Mouse (Mus musculus) kidney, postnatal 0 days (tissue): ENCODE results near the gene Entpd3. TPM values are rescaled to one million over a fixed set of nuclear protein-coding genes. Genes with fewer than 3 reads are reported as not detected.
A peak's percentile ranks its signal among the peaks of the same experiment; 100 is the strongest.

Experiments
- ATAC-seq: fragments of 200-750 bp; cut with Nextera tagmentation; replicated peaks from 2 replicates; pipeline ENCODE4 v1.8.0; 2017; ENCODE audit warnings: low read depth, moderate number of reproducible peaks, moderate TSS enrichment, moderate library complexity; ENCODE audit not compliant: low FRiP score
- DNase-seq: peaks from one replicate; pipeline ENCODE4 v3.0.0-alpha.2; 2016; ENCODE audit warnings: low spot score
- H3K27ac ChIP-seq: fragments of 300-500 bp; sonication (generic); 2 replicates; pipeline ENCODE4 v1.5.1; 2014; ENCODE audit warnings: mild to moderate bottlenecking
- H3K27me3 ChIP-seq: fragments of 300-500 bp; sonication (generic); 2 replicates; pipeline ENCODE4 v1.6.1; 2014; ENCODE audit warnings: low read length, mixed read lengths; ENCODE audit not compliant: insufficient read depth
- H3K36me3 ChIP-seq: fragments of 300-500 bp; sonication (generic); 2 replicates; pipeline ENCODE4 v1.6.1; 2014; ENCODE audit warnings: low read length, mixed read lengths; ENCODE audit not compliant: insufficient read depth
- H3K4me1 ChIP-seq: fragments of 300-500 bp; sonication (generic); replicated peaks from 2 replicates; pipeline ENCODE4 v1.6.1; 2014; ENCODE audit warnings: antibody characterized with exemption, low read length, mixed read lengths; ENCODE audit not compliant: insufficient read depth
- H3K4me2 ChIP-seq: fragments of 300-500 bp; sonication (generic); 2 replicates; pipeline ENCODE4 v1.6.1; 2014; ENCODE audit warnings: mild to moderate bottlenecking, low read length, moderate library complexity, mixed read lengths
- H3K4me3 ChIP-seq: fragments of 300-500 bp; sonication (generic); replicated peaks from 2 replicates; pipeline ENCODE4 v1.5.1; 2014; ENCODE audit warnings: low read depth, low read length
- H3K9ac ChIP-seq: fragments of 300-500 bp; sonication (generic); 2 replicates; pipeline ENCODE4 v1.6.1; 2014; ENCODE audit warnings: low read depth, low read length
- H3K9me3 ChIP-seq: fragments of 300-500 bp; sonication (generic); replicated peaks from 2 replicates; pipeline ENCODE4 v1.6.1; 2016; ENCODE audit warnings: low read length, inconsistent platforms, mixed read lengths
- CTCF ChIP-seq: IDR thresholded peaks from 2 replicates; pipeline ENCODE4 v1.5.1; 2016; ENCODE audit warnings: antibody characterized with exemption, low read depth, mild to moderate bottlenecking, moderate library complexity
- WGBS: fragments of 180-500 bp; shearing (Covaris S2); extraction: QIAGEN DNeasy Blood & Tissue Kit; methylation state at CpG from one replicate; pipeline ENCODE4 v1.1.7; 2014; 5-methylcytosine and 5-hydroxymethylcytosine counted together
- polyA plus RNA-seq: library from polyadenylated mRNA; unstranded; fragments of >200 nt; fragmentation: Nextera tagmentation; extraction: Ambion mirVana; gene quantifications from 2 replicates; pipeline ENCODE4 v1.2.1, GENCODE M21; 2015

The Entpd3 gene
- polyA plus RNA-seq, 1 experiment from 2014 or later, result 0.71 TPM

- Histone ChIP-seq H3K9me3 (no peaks in the 10 kb centered on the region), H3K4me2 (no peak overlapping the region), H3K4me1 (no peaks in the 10 kb centered on the region), H3K4me3 (no peak overlapping the region), H3K27me3 (no peaks in the 10 kb centered on the region), H3K36me3 (no peaks in the 10 kb centered on the region), H3K9ac (no peak overlapping the region), H3K27ac (no peak overlapping the region)
- DNase-seq, result no peak
- TF ChIP-seq CTCF, result no peak
- ATAC-seq, result no peak
- 76% methylated on average over 3 of the region's 3 CpGs for WGBS
These were observed 20.7 kb upstream of the Entpd3 start for GRCm38 (mm10) chr9:120518946-120519345.

- Histone ChIP-seq H3K36me3 (no peaks in the 10 kb centered on the region), H3K27me3 (no peaks in the 10 kb centered on the region), H3K4me3 (no peak overlapping the region), H3K9me3 (no peaks in the 10 kb centered on the region), H3K27ac (no peak overlapping the region), H3K4me2 (no peak overlapping the region), H3K9ac (no peak overlapping the region), H3K4me1 (no peaks in the 10 kb centered on the region)
- ATAC-seq (no peak), DNase-seq (no peak)
- peak; percentile 18; the same call in 1 of the 2 replicates for TF ChIP-seq CTCF
- WGBS, result 43% methylated on average over 19 of the region's 19 CpGs
These were observed 20.0 kb upstream of the Entpd3 start for GRCm38 (mm10) chr9:120519469-120520125.

GRCm38 (mm10) chr9:120521161-120521560 lies 18.5 kb upstream of the Entpd3 start:
- 92% methylated on average over 1 of the region's 1 CpGs for WGBS
- no peaks in the 10 kb centered on the region for H3K9me3 ChIP-seq
- H3K27me3 ChIP-seq, result no peaks in the 10 kb centered on the region
- no peaks in the 10 kb centered on the region for H3K4me1 ChIP-seq
- ATAC-seq (no peak), DNase-seq (no peak)
- TF ChIP-seq CTCF, result no peak
- no peak overlapping the region for H3K9ac ChIP-seq
- no peak overlapping the region for H3K4me3 ChIP-seq
- H3K27ac ChIP-seq, result no peak overlapping the region
- no peak overlapping the region for H3K4me2 ChIP-seq
- no peaks in the 10 kb centered on the region for H3K36me3 ChIP-seq

GRCm38 (mm10) chr9:120527270-120527669 lies 12.3 kb upstream of the Entpd3 start:
- no peak for DNase-seq
- Histone ChIP-seq H3K36me3 (no peaks in the 10 kb centered on the region), H3K4me2 (no peak overlapping the region), H3K9ac (no peak overlapping the region), H3K4me1 (no peaks in the 10 kb centered on the region), H3K4me3 (no peak overlapping the region), H3K27me3 (no peaks in the 10 kb centered on the region), H3K27ac (no peak overlapping the region), H3K9me3 (no peaks in the 10 kb centered on the region)
- TF ChIP-seq CTCF, result no peak
- 80% methylated on average over 4 of the region's 4 CpGs for WGBS
- ATAC-seq, result no peak

GRCm38 (mm10) chr9:120527919-120528318 lies 11.7 kb upstream of the Entpd3 start:
- no peak for TF ChIP-seq CTCF
- ATAC-seq (no peak), DNase-seq (no peak)
- Histone ChIP-seq H3K4me1 (no peaks in the 10 kb centered on the region), H3K9me3 (no peaks in the 10 kb centered on the region), H3K9ac (no peak overlapping the region), H3K4me3 (no peak overlapping the region), H3K27me3 (no peaks in the 10 kb centered on the region), H3K4me2 (no peak overlapping the region), H3K36me3 (no peaks in the 10 kb centered on the region), H3K27ac (no peak overlapping the region)
- 93% methylated on average over 8 of the region's 8 CpGs for WGBS

GRCm38 (mm10) chr9:120528815-120529510 lies 10.7 kb upstream of the Entpd3 start:
- H3K4me1 ChIP-seq, result no peaks in the 10 kb centered on the region
- DNase-seq (no peak), ATAC-seq (no peak)
- TF ChIP-seq CTCF, result no peak
- no peak overlapping the region for H3K4me3 ChIP-seq
- 86% methylated on average over 17 of the region's 17 CpGs for WGBS
- no peak overlapping the region for H3K9ac ChIP-seq
- H3K36me3 ChIP-seq, result no peaks in the 10 kb centered on the region
- no peaks in the 10 kb centered on the region for H3K9me3 ChIP-seq
- H3K4me2 ChIP-seq, result no peak overlapping the region
- H3K27ac ChIP-seq, result no peak overlapping the region
- H3K27me3 ChIP-seq, result no peaks in the 10 kb centered on the region
